Mouse (Mus musculus) right cerebral cortex, postnatal 10 days (tissue): ENCODE measurements at regions not wholly inside any gene's neighbourhood (a gene's known extent, or its start where the extent isn't known, plus 50 kb on each side); places are given as distances from the start of the nearest gene placed in this dataset.

ENCODE experiments used
- DNase-seq, 2 experiments: peaks; one replicate each; pipeline ENCODE4 v3.0.0; 2021; ENCODE audit warnings: low spot score in 2 of 2

DNA sequence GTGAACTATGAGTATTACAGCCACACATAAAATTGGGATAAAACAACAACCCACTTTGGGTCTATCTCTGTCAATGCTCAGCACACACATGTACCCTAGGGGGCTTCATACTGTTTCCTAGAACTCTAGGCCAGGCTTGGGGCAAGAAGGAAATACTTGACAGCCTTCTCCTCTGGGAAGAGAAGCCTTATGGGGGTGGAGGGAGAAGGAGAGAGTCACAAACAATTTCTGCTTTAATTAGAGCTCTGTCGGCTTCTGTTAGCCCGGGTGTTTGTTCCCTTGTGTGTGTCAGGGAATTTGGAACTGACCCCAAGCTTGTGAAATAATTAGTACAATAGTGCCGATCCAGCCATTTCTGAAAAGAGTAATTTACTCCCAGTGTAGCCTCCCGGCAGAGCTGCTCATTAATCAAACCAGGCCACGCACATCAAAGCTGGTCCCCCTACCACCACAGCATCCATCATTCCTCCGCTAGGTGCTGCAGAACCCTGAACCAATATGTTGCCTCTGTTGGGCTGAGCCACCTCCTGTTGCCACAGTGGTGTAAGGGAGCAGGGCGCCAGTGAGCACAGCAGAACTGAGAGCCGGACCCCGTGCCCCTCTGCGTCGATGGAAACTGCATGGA, 307.3 kb downstream of the Tmem114 start:
- DNase-seq, result peak in 1 of 2 experiments; percentile 20

GRCm38 (mm10) chr16:8111329-8112116, 313.4 kb downstream of the Tmem114 start:
- DNase-seq, result no peak

DNA sequence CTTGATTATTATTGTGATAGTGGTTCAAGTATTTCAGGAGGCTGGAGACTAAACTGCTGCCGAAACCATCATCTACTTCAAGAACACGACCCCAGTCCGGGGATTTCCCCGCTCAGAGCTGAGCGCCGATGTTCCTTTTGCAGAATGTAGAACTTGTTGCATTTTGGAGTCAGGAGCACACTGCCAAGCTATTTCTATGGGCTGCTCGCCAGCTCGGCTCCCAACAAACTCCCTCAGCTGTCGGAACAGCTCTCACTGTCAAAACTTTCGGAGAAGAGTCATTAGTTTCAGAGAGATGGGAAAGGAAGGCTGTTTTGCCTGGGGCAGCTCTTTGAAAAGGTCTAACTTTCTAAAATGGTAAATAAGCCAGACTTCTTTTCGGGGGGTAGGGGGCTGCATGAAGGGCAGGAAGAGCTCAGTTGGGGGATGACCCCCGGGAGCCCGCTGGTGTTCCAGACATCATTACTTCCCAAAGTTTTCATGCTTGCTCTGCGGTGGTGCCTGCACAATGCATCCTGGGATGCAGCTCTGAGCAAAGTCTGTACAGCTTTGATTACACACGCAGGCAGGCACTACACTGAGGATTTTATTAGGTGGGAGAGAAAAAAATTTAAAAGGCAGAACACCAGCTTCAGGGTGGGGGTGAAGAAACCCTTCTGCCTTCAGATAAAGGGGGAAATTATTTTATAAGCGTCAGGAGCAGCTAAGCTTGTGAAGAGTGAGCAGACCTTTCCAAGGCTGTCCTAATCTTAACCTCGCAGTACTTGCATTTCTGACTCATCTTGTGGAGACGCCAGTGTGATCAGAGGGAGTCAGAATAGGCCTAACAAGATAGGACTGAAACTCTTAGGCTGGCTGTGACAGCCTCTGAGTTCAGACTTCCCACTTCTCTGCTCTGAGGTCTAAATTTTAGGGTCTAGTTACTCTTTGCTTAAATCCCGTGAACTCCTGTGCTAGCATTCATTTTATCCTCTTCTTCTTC, 316.5 kb downstream of the Tmem114 start:
- peak; percentile 68 to 71 for DNase-seq

DNA sequence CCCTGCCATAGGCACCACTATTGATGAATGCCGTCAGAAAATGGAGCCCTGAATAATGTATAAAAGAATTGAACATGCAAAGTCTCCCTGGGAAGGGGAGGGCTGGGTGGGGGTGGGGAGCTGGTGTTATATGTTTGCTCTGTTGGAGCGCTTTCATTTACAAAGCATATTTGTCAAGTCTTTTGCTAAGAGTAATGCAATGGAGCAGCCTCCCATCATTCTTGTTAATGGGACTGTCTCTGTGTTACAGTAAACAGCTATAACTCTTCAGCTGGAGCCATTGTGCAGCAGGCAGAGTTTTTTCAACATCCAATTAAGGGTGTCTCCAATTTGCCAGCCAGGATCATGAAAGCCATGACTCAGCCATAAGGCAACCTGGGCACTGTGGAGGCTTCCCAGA, 345.9 kb downstream of the Tmem114 start:
- no peak for DNase-seq

DNA sequence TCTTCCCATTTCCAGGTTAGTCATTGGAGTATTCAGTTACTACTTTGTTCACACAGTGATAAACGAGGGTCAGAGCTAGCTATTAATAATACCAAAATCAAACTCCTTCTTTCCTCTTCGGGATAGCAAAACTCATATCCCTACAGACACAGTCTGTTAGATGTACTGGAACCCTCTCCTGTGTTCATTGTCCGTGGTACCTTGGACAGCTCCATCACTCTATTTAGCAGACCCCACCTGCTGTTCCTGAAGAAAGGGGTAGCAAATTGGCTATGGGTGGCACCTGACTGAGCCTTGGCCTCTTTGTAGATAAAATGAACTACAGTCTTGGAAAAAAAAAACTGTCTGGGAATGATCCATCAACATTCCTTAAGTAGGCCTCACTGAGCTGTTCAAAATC, 346.5 kb downstream of the Tmem114 start:
- no peak for DNase-seq

- DNase-seq, result peak; percentile 20 to 23
These were observed 350.2 kb downstream of the Tmem114 start for GRCm38 (mm10) chr16:8074729-8075128.

DNA sequence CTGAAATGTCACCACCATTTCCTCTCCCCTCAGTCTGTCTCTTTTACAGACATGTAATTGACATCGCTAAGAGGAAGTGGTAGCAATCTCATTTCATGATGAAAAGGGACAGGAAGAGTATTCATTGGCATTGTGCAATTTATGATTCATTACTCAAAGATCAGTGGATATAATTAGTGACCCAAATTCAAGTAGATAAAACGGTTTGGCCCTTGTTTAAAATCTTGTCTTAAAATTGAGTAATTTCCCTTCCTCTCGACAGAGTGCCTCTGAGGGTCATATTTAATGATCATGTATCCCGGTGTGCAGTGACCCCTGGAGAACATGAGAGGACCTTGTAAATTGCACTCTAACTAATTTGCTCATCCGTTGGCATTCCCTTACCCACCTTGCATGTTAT, 371.0 kb downstream of the Tmem114 start:
- no peak for DNase-seq

GRCm38 (mm10) chr16:8008966-8009365, 416.0 kb downstream of the Tmem114 start:
- no peak for DNase-seq

GRCm38 (mm10) chr16:8006631-8007030, 418.3 kb downstream of the Tmem114 start:
- DNase-seq, result no peak

- DNase-seq, result no peak
These were observed 422.4 kb downstream of the Tmem114 start for GRCm38 (mm10) chr16:8002339-8003089.

- DNase-seq, result peak; percentile 28 to 34
These were observed 442.1 kb downstream of the Tmem114 start for GRCm38 (mm10) chr16:7982816-7983215.

DNA sequence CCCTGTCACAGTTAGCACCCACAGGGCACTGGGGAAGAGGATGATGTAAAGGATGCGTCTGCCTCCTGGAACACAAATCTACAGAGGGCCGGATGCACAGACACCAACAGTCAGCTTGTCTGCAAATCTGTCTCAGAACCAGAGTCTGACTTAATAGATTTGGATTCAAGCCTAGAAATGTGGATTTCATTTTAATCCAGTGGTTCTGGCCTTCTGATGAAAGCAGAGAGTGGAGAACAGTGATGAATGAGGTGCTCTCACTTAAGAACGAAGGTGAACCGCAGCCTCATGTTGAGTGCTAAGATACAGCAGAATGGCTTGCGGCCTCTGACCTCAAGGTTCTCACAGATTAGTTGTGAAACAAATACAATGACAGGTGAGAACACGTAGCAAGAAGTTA, 446.5 kb downstream of the Tmem114 start:
- no peak for DNase-seq

- DNase-seq, result no peak
These were observed 473.3 kb downstream of the Tmem114 start for GRCm38 (mm10) chr16:7951616-7952015.

GRCm38 (mm10) chr16:7942333-7942732, 482.6 kb downstream of the Tmem114 start:
- DNase-seq, result no peak

DNA sequence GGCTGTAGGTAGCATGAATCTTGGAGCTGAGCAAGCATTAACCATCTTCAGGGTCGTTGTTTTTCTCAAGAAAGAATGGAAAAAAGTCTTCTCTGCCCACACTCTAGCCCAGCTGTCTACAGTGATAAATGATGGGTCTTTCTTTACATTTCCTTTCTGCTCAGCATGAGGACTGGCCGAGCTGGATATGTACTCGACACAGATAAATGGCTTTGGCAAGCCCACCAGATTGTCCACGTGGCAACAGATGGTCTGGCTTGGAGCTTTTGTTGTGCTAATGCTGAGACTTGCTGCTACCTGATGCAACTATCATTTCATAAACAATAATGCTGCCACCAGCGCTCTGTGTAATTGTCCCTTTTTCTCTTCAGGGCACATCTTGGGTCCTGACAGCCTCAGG, 487.8 kb downstream of the Tmem114 start:
- no peak for DNase-seq

DNA sequence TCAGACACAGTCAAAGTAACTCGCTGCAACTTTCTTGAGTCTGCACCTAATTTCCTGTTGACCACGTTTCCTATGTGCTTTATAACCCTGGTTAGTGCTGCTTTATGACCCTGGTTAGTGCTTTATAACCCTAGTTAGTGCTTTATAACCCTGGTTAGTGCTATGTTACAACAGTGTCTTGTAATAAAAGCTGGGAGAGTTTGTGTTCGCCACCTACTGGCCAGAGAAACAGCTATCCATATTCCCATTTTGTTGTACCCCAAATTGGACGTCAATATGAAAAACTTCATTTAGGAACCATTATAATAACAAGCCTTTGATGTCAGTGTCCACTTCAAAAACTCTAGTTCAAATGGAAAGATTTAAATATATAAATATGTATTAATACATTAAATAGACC, 492.6 kb downstream of the Tmem114 start:
- DNase-seq, result no peak

DNA sequence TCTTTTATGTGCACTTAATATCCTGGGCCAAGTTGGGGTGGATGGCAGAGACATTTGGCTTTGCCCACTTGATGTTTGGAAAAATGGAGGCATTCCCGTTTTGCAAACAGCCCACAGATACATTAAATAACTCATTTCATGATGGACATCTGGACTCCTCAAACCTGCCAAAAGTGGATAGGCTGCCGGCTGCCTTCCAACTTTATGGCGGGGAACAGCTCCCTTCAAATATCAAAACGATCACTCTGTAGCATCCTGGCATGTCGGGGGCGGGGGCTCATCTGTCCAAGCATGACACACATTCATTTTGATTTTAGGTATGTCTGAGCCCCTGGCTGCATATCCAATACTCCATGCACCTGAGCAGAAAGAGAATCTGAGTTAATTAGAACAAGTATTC, 493.3 kb downstream of the Tmem114 start:
- no peak for DNase-seq

- DNase-seq, result peak in 1 of 2 experiments; percentile 31
These were observed 495.8 kb downstream of the Tmem114 start for GRCm38 (mm10) chr16:7929112-7929511.

GRCm38 (mm10) chr16:7928391-7928935, 496.5 kb downstream of the Tmem114 start:
- peak; percentile 45 to 49 for DNase-seq

- peak; percentile 31 to 40 for DNase-seq
These were observed 497.2 kb downstream of the Tmem114 start for GRCm38 (mm10) chr16:7927756-7928155.

DNA sequence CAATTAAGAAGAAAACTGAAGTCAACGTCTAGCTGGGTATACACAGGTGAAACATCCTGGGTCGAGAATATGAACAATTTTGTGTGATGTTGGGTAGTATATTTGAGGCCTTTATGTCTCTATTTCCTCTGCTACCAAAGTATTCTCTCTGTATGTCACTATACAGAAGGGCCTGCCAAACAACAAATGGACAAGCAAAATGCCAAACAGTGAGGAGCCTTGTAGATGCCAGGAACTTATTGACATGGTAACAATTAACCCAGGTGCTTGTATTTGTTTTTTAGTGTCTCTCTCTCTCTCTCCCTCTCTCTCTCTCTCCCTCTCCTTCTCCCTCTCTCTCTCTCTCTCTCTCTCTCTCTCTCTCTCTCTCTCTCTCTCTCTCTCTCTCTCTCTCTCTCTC, 529.1 kb downstream of the Tmem114 start:
- no peak for DNase-seq
